Mouse (Mus musculus): Measurements from ENCODE around the gene Tmem233. TPM values are rescaled to one million over a fixed set of nuclear protein-coding genes. Genes with fewer than 3 reads are reported as not detected.

Tmem233 gene
- polyA plus RNA-seq (2014; fragmentation: Nextera tagmentation; extraction: Ambion mirVana): not detected in 2 replicates

- H3K4me1 ChIP-seq (ENCODE audit: control insufficient read depth, insufficient read depth, low read length): no peaks in the 10 kb centered on the region
- H3K27ac ChIP-seq (replicated peaks; ENCODE audit: low read depth, low read length): no peak within 1 kb of the TSS
- no peak within 1 kb of the TSS for H3K4me2 ChIP-seq (ENCODE audit: low read depth, low read length)
- ATAC-seq (replicated peaks; ENCODE audit: insufficient number of reproducible peaks, low FRiP score, low TSS enrichment, low read depth): no peak
- no peak for DNase-seq (ENCODE audit: low spot score)
- WGBS: 11% methylated on average over 17 of the region's 17 CpGs
- H3K4me3 ChIP-seq (ENCODE audit: low read depth, low read length): no peak within 1 kb of the TSS
- no peaks in the 10 kb centered on the region for H3K36me3 ChIP-seq (replicated peaks; ENCODE audit: control insufficient read depth, insufficient read depth, low read depth, low read length)
- no peaks in the 10 kb centered on the region for H3K9me3 ChIP-seq (replicated peaks; ENCODE audit: control insufficient read depth, low read length)
- no peak within 1 kb of the TSS for H3K9ac ChIP-seq (replicated peaks; ENCODE audit: low read length)
- peaks cover 7% of the 10 kb centered on the region for H3K27me3 ChIP-seq (ENCODE audit: control insufficient read depth, insufficient read depth, low read length)
These were observed at the start of gene Tmem233 for GRCm38 (mm10) chr5:116083081-116083480. Gene Tmem233 (minus strand): TSS chr5:116083244.

GRCm38 (mm10) chr5:116123344-116123743 is 40.3 kb upstream of the Tmem233 start:
- WGBS: 13% methylated on average over 11 of the region's 11 CpGs
- peak; percentile 89 for DNase-seq (ENCODE audit: low spot score)
- Histone ChIP-seq H3K9ac (replicated peaks; ENCODE audit: low read length) (no peak overlapping the region), H3K27ac (replicated peaks; ENCODE audit: low read depth, low read length) (no peak overlapping the region), H3K27me3 (ENCODE audit: control insufficient read depth, insufficient read depth, low read length) (no peaks in the 10 kb centered on the region), H3K4me3 (ENCODE audit: low read depth, low read length) (no peak overlapping the region), H3K9me3 (replicated peaks; ENCODE audit: control insufficient read depth, low read length) (no peaks in the 10 kb centered on the region), H3K4me1 (ENCODE audit: control insufficient read depth, insufficient read depth, low read length) (no peaks in the 10 kb centered on the region), H3K4me2 (ENCODE audit: low read depth, low read length) (no peak overlapping the region), H3K36me3 (replicated peaks; ENCODE audit: control insufficient read depth, insufficient read depth, low read depth, low read length) (no peaks in the 10 kb centered on the region)
- peak; percentile 56; the same call in 1 of the 2 replicates for ATAC-seq (replicated peaks; ENCODE audit: insufficient number of reproducible peaks, low FRiP score, low TSS enrichment, low read depth)

- Histone ChIP-seq H3K27ac (replicated peaks; ENCODE audit: low read depth, low read length) (no peak overlapping the region), H3K4me2 (ENCODE audit: low read depth, low read length) (no peak overlapping the region), H3K36me3 (replicated peaks; ENCODE audit: control insufficient read depth, insufficient read depth, low read depth, low read length) (no peaks in the 10 kb centered on the region), H3K9ac (replicated peaks; ENCODE audit: low read length) (no peak overlapping the region), H3K27me3 (ENCODE audit: control insufficient read depth, insufficient read depth, low read length) (no peaks in the 10 kb centered on the region), H3K9me3 (replicated peaks; ENCODE audit: control insufficient read depth, low read length) (no peaks in the 10 kb centered on the region), H3K4me3 (ENCODE audit: low read depth, low read length) (no peak overlapping the region), H3K4me1 (ENCODE audit: control insufficient read depth, insufficient read depth, low read length) (no peaks in the 10 kb centered on the region)
- ATAC-seq (replicated peaks; ENCODE audit: insufficient number of reproducible peaks, low FRiP score, low TSS enrichment, low read depth) (no peak), DNase-seq (ENCODE audit: low spot score) (peak; percentile 63)
- 41% methylated on average over 9 of the region's 9 CpGs for WGBS
These were observed 33.5 kb upstream of the Tmem233 start for GRCm38 (mm10) chr5:116116567-116116966.

GRCm38 (mm10) chr5:116116110-116116509 is 33.1 kb upstream of the Tmem233 start:
- Histone ChIP-seq H3K9ac (replicated peaks; ENCODE audit: low read length) (no peak overlapping the region), H3K4me3 (ENCODE audit: low read depth, low read length) (no peak overlapping the region), H3K4me1 (ENCODE audit: control insufficient read depth, insufficient read depth, low read length) (no peaks in the 10 kb centered on the region), H3K9me3 (replicated peaks; ENCODE audit: control insufficient read depth, low read length) (no peaks in the 10 kb centered on the region), H3K27ac (replicated peaks; ENCODE audit: low read depth, low read length) (no peak overlapping the region), H3K27me3 (ENCODE audit: control insufficient read depth, insufficient read depth, low read length) (no peaks in the 10 kb centered on the region), H3K4me2 (ENCODE audit: low read depth, low read length) (no peak overlapping the region), H3K36me3 (replicated peaks; ENCODE audit: control insufficient read depth, insufficient read depth, low read depth, low read length) (no peaks in the 10 kb centered on the region)
- 54% methylated on average over 4 of the region's 4 CpGs for WGBS
- ATAC-seq (replicated peaks; ENCODE audit: insufficient number of reproducible peaks, low FRiP score, low TSS enrichment, low read depth): no peak
- DNase-seq (ENCODE audit: low spot score): no peak

GRCm38 (mm10) chr5:116115071-116115834 is 32.2 kb upstream of the Tmem233 start:
- Histone ChIP-seq H3K9me3 (replicated peaks; ENCODE audit: control insufficient read depth, low read length) (no peaks in the 10 kb centered on the region), H3K4me3 (ENCODE audit: low read depth, low read length) (no peak overlapping the region), H3K27me3 (ENCODE audit: control insufficient read depth, insufficient read depth, low read length) (no peaks in the 10 kb centered on the region), H3K9ac (replicated peaks; ENCODE audit: low read length) (no peak overlapping the region), H3K4me2 (ENCODE audit: low read depth, low read length) (no peak overlapping the region), H3K36me3 (replicated peaks; ENCODE audit: control insufficient read depth, insufficient read depth, low read depth, low read length) (no peaks in the 10 kb centered on the region), H3K4me1 (ENCODE audit: control insufficient read depth, insufficient read depth, low read length) (no peaks in the 10 kb centered on the region), H3K27ac (replicated peaks; ENCODE audit: low read depth, low read length) (no peak overlapping the region)
- WGBS: 78% methylated on average over 14 of the region's 14 CpGs
- DNase-seq (ENCODE audit: low spot score): no peak
- no peak for ATAC-seq (replicated peaks; ENCODE audit: insufficient number of reproducible peaks, low FRiP score, low TSS enrichment, low read depth)

GRCm38 (mm10) chr5:116108651-116109050 is 25.6 kb upstream of the Tmem233 start:
- Histone ChIP-seq H3K4me2 (ENCODE audit: low read depth, low read length) (no peak overlapping the region), H3K4me3 (ENCODE audit: low read depth, low read length) (no peak overlapping the region), H3K27me3 (ENCODE audit: control insufficient read depth, insufficient read depth, low read length) (no peaks in the 10 kb centered on the region), H3K9me3 (replicated peaks; ENCODE audit: control insufficient read depth, low read length) (no peaks in the 10 kb centered on the region), H3K4me1 (ENCODE audit: control insufficient read depth, insufficient read depth, low read length) (no peaks in the 10 kb centered on the region), H3K9ac (replicated peaks; ENCODE audit: low read length) (no peak overlapping the region), H3K36me3 (replicated peaks; ENCODE audit: control insufficient read depth, insufficient read depth, low read depth, low read length) (no peaks in the 10 kb centered on the region), H3K27ac (replicated peaks; ENCODE audit: low read depth, low read length) (no peak overlapping the region)
- ATAC-seq (replicated peaks; ENCODE audit: insufficient number of reproducible peaks, low FRiP score, low TSS enrichment, low read depth) (no peak), DNase-seq (ENCODE audit: low spot score) (no peak)
- WGBS: 91% methylated on average over 10 of the region's 10 CpGs

GRCm38 (mm10) chr5:116084231-116084630 is 1.2 kb upstream of the Tmem233 start:
- no peak overlapping the region for H3K9ac ChIP-seq (replicated peaks; ENCODE audit: low read length)
- DNase-seq (ENCODE audit: low spot score) (no peak), ATAC-seq (replicated peaks; ENCODE audit: insufficient number of reproducible peaks, low FRiP score, low TSS enrichment, low read depth) (no peak)
- WGBS: 86% methylated on average over 6 of the region's 6 CpGs
- no peaks in the 10 kb centered on the region for H3K9me3 ChIP-seq (replicated peaks; ENCODE audit: control insufficient read depth, low read length)
- H3K4me2 ChIP-seq (ENCODE audit: low read depth, low read length): no peak overlapping the region
- no peaks in the 10 kb centered on the region for H3K36me3 ChIP-seq (replicated peaks; ENCODE audit: control insufficient read depth, insufficient read depth, low read depth, low read length)
- no peaks in the 10 kb centered on the region for H3K4me1 ChIP-seq (ENCODE audit: control insufficient read depth, insufficient read depth, low read length)
- H3K27ac ChIP-seq (replicated peaks; ENCODE audit: low read depth, low read length): no peak overlapping the region
- peaks cover 7% of the 10 kb centered on the region for H3K27me3 ChIP-seq (ENCODE audit: control insufficient read depth, insufficient read depth, low read length)
- H3K4me3 ChIP-seq (ENCODE audit: low read depth, low read length): no peak overlapping the region

GRCm38 (mm10) chr5:116082241-116082900 is 673 bp downstream of the Tmem233 start:
- no peaks in the 10 kb centered on the region for H3K36me3 ChIP-seq (replicated peaks; ENCODE audit: control insufficient read depth, insufficient read depth, low read depth, low read length)
- no peaks in the 10 kb centered on the region for H3K4me1 ChIP-seq (ENCODE audit: control insufficient read depth, insufficient read depth, low read length)
- H3K4me2 ChIP-seq (ENCODE audit: low read depth, low read length): no peak overlapping the region
- WGBS: 31% methylated on average over 17 of the region's 17 CpGs
- no peak overlapping the region for H3K27ac ChIP-seq (replicated peaks; ENCODE audit: low read depth, low read length)
- H3K27me3 ChIP-seq (ENCODE audit: control insufficient read depth, insufficient read depth, low read length): peaks cover 7% of the 10 kb centered on the region
- no peak overlapping the region for H3K9ac ChIP-seq (replicated peaks; ENCODE audit: low read length)
- ATAC-seq (replicated peaks; ENCODE audit: insufficient number of reproducible peaks, low FRiP score, low TSS enrichment, low read depth): no peak
- no peak for DNase-seq (ENCODE audit: low spot score)
- H3K4me3 ChIP-seq (ENCODE audit: low read depth, low read length): no peak overlapping the region
- H3K9me3 ChIP-seq (replicated peaks; ENCODE audit: control insufficient read depth, low read length): no peaks in the 10 kb centered on the region

All from embryonic facial prominence, embryonic 11.5 days (tissue).